Mouse (Mus musculus): ENCODE results near the gene Cox18.
"Not testable (repeated sequence)": the region's sequence is repeated elsewhere in the genome, so short reads cannot be mapped to it uniquely, and the experiment has no call there.

Gene Cox18

DNA sequence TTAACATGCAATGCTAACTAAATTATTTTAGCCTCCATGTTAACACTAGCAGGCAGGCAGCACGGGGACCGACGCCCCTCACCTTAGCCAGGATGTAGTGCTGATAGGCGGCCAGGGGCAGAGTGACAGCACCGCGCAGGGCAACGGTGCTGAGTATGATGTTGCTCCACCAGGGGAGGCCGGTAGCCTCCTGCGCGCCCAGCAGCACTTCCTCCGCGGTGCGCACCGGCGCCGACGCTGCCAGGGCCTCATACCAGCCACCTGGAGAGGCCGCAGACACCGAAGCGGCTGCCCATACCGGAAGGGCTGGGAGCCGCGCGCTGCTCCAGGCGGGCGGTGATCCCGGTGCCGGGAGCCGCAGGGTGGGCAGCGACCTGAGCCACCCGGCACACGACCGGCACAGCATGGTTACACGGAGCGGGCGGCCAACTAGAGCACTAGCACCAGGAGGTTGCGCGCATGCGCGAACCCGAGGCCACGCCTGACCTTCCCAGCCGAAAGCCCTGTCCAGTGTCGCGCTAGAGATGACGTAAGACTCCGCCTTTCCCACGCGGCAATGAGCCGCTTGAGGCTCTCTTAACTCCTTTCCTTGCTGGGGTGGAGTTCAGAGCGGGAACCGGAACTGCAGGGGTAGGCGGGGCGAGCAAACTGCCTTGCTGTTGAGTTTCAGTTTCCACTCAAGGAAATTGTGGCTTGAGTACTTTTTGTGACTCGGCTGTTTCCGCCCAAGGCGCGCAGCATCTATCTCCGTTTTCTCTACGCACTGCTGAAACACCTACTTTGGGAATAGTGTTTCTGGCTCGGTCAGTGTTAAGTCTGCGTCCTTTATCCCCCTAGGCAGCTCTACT, at the start of gene Cox18:
Gene Cox18 (minus strand): TSS at position 468 of the 848 bp plus-strand sequence.
- DNase-seq (ENCODE audit: low spot score in 2 of 2) = peak; percentile 95 to 100

DNA sequence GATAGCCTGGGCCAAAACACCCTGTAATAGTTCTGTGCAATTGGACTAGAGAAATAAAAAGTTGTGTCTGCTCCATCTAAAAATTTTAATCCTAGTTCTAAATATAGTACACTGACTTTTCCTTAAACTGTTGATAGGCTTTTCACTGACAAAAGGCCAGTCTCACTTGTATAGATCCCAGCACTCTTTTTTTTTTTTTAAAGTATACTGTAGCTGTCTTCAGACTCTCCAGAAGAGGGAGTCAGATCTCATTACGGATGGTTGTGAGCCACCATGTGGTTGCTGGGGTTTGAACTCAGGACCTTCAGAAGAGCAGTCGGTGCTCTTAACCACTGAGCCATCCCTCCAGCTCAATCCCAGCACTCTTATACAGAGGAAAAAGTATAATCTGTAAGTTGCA, 38.4 kb upstream of the Cox18 start:
- DNase-seq (ENCODE audit: low spot score in 2 of 2) = not testable (repeated sequence)

DNA sequence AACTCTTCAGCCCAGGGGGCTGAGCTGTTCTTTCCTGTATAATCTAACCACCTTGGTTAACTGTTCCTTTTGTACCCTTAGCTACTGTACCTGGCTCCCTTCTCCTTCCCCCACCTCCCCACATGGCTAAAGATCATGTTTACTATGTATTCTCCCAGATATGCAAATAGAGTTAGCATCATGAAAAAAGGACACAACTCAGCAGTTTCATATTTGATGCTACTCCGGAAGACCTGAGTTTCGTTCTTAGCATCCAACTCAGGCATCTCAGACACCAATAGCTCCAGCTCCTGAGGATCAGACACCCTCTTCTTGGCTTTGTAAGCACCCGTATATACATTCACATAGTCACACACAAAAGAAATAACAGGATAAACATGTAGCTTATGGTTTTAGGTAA, 33.2 kb upstream of the Cox18 start:
- DNase-seq (ENCODE audit: low spot score in 2 of 2) = no peak

DNA sequence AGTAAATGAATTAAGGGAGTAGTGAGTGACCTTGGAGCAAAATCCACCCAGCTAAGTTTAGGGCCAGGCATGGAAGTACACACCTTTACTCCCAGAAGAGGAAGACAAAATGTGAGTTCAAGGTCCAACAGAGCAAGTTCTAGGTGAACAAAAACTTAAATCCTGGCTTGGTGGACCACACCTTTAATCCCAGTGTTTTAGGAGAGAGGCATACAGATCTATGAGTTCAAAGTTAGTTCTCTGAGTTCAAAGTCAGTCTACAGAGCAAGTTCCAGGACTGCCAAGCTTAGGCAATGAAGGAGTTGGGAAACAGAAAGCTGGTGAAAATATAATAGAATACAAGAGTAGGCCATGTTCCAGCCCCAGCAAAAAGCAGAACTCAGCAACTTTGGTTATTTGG, 23.7 kb upstream of the Cox18 start:
- DNase-seq (ENCODE audit: low spot score in 2 of 2) = no peak

DNA sequence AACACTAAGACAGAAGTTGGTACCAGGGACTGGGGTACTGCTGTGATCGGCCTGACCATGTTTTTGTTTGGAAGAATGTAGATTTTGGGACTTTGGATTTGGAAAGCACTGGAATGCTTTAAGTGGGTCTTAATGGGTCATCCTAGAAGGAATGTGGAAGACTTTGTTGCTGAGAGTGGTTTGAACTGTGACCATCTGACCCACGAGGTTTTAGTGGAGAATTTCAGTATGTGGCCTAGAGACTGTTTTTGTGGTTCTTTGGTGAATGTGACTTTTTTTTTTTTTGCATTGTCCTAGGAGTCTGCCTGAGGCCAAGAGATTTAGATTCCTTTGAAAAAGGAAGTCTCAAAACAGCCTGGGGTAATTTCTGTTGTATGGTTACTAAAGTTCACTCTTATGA, 23.2 kb upstream of the Cox18 start:
- no peak for DNase-seq (ENCODE audit: low spot score in 2 of 2)

DNA sequence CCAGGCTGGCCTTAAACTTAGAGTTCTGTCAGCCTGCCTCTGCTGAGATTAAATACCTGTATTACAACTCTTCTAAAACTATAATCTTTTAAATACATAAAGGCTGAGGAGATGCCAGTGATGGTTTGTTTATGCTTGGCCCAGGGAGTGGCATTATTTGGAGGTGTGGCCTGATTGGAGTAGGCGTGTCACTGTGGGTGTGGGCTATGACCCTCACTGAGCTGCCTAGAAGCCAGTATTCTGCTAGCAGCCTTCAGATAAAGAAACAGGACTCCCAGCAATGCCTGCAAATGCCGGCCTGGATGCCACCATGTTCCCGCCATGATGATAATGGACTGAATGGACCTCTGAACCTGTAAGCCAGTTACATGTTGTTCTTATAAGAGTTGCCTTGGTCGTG, 22.8 kb upstream of the Cox18 start:
- DNase-seq (ENCODE audit: low spot score in 2 of 2) = no peak

DNA sequence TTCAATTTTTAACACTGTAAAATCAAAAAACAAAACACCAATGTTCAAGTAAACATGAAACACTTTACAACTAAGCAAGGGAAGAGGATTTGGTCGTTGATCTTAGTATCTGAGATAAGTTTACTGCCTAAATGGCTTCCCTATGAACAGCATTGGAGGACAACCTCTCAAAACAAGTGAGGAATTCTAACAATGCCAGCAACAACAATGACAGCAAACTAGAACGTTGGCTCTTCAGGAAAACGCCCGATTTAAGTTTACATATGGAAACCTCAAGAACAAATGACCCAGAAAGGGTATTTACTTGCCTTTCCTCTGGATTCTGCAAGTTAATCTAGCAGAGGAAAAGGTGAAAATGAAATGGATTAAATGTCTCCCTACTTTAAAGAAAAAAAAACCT, 21.6 kb upstream of the Cox18 start:
- DNase-seq (ENCODE audit: low spot score in 2 of 2) = no peak

DNA sequence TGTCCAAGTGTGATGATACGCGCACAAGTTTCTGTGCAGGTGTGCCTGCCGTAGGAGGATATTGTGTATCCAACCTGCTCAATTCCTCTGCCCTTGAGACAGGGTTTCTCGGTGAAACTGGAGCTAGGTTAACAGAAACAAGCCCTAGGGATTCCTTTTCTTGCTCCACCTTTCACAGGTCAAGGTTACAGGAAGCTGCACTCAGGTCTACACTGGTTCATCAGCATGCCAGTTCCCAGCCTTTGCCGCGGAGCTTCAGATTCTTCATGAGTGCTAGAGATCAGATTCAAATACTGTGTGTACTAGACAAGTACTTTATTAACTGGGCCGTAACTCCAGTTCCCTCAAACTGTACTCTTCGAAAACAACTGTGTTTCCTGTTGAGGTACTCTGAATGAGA, 11.4 kb upstream of the Cox18 start:
- DNase-seq (ENCODE audit: low spot score in 2 of 2) = no peak

DNA sequence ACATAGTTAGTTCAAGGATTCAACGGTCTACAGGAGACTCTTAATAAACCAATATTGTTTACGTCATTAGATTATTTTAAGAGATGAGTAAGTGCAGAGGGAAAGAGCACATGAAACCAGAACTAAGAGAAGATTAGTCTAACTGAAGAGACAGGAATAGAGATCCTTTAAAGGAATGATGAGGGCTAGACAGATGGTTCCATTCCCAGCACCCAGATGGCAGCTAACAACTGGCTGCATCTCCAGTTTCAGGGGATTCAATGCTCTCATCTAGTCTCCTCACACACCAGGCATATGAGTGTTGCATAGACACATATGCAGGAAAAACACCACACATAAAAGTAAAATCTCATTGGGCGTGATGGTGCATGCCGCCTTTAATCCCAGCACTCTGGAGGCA, 9.5 kb upstream of the Cox18 start:
- DNase-seq (ENCODE audit: low spot score in 2 of 2) = no peak

DNA sequence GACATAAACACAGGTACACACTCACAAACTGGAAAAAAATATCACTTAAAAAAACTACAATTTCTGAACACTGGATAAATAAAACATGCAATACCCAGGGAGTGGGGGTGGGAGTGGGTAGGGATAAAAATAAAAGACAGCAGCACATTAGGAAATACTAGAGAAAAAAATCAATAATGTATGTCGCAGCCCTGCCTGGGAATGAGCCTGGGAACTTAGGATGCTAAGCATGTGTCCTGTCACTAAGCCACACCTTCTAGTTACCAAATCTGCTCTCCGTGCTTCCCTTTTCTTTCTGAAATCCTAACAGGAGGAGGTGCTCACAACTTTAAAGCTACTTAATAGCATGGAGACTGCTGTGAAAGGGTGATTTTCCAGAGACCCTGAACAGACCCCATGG, 6.0 kb upstream of the Cox18 start:
- DNase-seq (ENCODE audit: low spot score in 2 of 2) = no peak

DNA sequence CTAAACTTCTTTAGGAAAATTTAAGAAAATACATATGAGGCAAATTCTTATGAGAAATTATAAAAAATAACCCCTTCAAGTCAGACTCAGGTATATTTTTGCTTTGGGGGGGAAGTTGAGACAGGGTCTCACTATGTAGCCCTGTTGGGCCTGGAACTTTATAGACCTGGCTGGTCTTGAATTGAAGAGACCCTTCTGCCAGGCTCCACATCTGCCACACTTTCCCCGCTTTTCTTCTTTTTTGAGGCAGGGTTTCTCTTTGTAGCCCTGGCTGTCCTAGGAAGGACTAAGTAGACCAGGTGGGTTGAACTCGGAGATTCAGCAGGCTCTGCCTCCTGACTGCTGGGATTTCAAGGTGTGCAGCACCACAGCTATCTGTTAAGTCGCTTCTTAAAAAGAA, 2.9 kb upstream of the Cox18 start:
- DNase-seq (ENCODE audit: low spot score in 2 of 2) = no peak

DNA sequence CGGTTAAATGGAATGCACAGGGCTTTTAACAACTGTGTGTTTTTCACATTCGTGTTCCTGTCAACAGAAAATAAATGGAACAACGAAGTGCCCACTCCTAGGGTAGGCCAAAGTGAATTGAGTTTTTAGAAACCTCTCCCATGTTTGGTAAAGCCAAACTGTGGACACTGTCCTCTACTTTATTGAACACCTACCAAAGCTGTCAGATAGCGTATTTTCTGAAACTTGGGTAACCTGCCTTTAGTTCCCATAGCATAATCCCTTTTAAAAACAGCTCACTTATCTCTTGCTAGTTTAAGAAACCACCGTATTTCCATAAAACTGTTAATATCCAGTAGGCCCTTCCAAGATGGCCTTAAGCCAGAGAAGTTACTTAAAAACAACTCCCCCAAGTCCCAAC, 929 bp upstream of the Cox18 start:
- no peak for DNase-seq (ENCODE audit: low spot score in 2 of 2)

DNA sequence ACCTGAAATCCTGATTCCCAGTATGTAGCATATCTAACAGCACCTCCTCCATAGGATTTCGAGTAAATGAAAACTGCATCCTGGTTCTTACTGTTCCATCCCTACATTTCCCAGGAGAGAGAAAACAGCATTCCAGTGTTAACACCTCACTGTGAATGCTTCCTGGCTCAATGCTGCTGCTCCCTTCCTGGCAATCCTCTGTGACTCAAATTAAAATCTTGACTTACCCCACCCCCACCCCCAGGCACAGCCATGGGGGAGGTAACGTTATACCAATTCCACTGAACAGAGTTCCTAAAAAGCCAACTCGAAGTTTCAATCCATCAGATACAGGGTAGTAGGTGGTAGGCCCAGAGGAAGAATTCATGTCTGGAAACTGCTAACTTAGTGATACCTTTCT, 864 bp downstream of the Cox18 start:
- no peak for DNase-seq (ENCODE audit: low spot score in 2 of 2)

DNA sequence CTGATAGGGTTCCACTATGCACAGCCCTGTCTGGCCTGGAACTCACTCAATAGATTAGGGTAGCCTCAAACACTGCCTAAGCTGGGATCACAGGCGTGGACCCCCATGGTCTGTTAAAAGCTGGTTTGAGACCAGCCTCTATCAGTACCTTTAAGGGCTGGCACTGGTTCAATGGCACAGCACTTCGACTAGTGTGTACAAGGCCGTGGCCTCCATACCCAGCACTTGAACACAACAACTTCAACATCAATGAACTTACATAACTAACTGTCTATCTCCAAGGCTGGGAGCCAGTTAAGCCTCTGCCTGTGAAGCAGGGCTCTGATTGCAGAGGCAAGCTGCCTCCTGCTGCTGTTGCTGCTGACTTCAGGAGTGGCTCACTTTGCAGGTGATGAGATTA, 6.0 kb downstream of the Cox18 start:
- DNase-seq (ENCODE audit: low spot score in 2 of 2) = no peak

DNA sequence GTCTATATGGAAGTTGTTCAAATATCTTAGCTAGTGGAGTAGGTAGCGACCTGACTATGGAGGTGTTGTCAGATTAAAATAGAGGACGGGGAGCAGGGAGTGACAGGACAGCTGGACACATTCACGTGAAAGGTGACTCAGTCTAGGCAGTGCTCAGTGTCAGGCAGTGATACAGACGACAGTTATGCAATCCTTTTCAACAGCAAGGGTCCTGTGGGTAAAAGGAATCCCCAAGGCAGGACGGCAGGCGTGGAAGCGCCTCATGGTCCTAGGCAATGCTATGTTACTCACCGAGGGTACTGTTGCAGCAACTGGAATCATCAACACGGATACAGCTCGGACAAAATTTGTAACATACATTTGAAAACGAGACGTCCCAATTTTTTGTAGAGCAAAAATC, 6.6 kb downstream of the Cox18 start:
- no peak for DNase-seq (ENCODE audit: low spot score in 2 of 2)

DNA sequence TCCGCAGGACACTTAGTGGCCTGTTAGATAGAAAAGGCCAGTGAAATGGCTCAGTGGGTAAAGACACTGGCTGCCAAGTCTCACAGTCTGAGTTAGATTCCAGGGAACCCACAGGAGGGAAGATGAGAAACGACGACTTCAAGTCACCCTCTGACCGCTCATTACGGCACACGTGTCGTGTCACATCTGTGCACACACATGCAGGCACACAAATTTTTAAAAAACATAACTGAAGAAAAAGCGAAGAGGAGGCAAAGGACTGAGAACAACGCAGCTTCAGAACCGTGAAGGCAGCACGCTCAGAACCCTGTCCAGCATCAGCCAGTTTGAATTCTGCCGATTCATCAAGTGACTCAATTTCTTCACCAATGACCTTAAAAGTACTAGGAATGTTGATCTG, 10.4 kb downstream of the Cox18 start:
- no peak for DNase-seq (ENCODE audit: low spot score in 2 of 2)

DNA sequence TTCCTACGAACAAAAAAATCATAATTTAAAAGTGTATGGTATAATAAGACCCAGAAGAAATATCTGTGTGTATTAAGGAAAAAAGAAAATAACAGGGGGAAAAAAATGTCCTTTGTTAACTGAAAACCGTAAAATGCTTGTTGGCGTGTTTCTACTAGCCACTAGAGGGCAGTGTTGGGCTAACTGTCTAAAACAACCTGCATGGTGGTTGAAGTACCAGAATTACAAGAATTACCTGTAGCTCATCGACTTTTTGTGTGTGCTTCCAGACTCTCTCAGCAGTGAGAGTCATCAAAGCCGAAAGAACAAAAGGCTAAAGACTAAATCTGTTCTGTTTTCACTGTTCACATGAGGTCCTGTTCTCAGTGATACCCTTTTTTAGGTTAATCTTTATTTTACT, 20.6 kb downstream of the Cox18 start:
- DNase-seq (ENCODE audit: low spot score in 2 of 2) = no peak

DNA sequence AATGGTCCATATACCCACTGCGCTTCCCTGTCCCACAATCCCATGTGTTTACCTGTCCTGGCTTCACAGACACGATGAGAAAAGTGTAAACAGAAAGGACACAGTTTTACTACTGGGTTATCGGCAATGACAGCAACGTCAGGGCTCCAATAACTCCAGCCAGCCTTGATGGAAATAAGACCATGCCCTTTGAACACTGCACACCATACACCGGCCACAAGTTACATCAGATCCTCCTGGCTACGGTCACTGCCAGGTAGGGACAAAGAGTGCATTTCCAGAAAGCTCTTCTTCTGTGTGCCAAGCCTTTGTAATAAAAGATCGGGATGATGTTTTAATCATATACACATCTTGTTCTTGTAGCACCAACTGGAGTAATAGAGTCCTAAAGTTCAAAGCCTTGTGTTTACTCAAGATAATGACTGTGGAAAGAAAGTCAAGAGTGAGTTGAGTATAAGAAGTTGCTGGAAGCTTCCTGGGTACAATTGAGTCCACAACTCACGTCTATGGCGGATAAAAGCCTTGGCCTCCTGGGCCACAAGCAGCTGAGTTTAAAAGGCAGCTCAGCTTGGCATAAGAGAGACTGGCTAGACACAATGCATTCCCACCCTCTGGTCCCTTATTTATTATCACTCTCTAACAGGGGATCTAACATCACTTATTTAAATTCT, 21.2 kb downstream of the Cox18 start:
- DNase-seq (ENCODE audit: low spot score in 2 of 2) = no peak

DNA sequence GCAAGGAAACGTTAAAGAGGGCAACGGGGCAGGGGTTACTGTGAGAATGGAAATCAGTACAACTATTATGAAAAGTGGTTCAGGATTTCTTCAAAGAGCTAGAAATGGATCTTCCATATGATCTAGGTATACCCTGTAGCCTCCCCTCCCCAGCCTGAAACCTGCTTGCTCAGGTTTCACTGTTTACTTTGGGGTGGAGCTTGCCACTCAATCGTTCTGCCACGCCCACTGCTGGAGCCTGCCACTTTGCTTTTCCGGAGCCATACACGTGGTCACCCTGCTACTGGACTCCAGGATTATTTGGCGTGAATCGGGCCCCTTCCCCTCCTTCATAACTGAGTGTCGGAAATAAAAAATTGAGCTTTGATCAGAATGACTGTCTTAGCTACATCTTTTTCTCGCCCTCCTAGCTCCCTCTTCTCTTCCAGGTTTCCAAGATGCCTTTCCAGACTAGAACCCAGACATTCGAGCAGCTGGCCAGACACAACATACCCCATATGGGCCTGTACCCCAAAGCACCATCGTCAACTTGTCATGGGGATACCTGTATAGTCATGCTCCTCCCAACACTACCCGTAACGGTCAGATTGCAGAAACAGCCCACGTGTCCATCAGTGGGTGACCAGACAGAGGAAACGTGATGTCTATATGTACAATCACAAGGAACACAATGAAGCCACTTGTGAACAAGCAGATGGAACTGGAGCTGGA, 23.7 kb downstream of the Cox18 start:
- DNase-seq (ENCODE audit: low spot score in 2 of 2) = no peak

DNA sequence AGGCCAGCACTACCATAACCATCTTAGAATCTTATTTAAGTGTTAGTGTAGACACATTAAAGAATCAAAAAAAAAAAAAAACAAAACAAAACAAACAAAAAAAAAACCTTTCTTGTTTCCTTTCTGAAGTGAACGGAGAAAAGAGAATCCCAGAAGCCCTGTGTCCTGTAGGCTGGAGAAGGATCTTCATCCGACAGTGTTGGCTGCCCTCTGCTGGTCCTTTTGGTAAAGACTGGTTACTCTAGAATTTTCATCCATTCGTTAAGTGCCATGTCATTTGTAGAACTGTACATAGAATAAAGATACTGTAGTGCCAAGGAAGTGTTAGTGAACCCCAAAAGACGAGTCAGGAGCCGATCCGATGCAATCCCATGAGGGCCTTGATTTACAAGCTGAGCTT, 29.0 kb downstream of the Cox18 start:
- peak; percentile 22 to 34 for DNase-seq (ENCODE audit: low spot score in 2 of 2)

DNA sequence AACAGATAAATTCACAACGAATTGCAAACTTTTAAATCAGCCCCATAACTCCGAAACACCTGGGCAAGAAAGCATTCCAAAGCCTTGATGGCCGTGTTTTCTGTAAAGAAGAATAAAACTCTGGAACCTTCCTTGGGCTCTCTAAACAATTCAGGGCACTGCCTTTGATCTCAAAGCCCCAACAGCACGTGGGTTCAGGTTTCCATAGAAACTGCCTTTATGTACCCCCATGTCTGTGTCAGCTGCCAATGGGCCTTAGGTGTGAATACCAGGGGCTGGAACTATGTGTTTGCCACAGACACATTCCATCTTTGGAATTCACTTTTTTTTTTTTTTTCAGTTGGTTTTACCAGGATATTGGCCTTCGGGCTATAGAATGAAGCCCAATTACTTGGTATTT, 41.0 kb downstream of the Cox18 start:
- no peak for DNase-seq (ENCODE audit: low spot score in 2 of 2)

DNA sequence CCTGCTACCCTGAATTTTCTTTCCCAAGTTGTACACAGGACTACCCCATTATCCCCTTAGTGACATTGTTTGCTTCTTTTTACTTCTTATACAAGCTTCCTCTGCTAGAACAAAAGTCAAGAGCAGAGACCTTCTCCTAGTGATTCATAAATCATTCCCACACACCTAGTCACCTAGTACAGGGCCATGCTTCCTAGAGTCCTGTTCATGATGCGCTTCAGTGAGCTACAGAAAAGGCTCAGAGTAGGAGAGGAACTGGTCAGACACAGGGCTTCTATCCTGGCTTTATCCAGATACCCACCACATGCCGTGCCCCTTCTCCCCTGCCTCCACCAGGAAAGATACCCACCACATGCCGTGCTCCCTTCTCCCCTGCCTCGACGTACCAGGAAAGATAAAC, 44.7 kb downstream of the Cox18 start:
- DNase-seq (ENCODE audit: low spot score in 2 of 2) = no peak

DNA sequence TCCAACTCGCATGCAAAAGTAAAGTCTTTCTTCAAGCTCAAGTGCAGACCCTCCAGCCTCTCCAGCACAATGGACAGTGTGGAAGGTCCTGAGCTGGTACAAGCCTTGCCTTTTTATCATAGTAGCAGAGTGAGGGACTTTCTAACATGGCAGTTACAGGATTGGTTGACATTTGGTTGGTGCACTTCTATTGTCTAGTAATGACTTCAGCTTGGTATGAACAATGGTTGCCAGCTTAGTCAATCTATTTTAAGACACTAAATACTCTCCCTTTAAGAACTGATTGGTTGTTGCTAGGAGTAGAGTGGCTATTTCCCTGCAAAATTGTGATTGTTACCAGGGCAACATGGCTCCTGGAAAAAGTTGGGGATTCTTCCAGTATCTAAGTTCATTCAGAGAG, 45.7 kb downstream of the Cox18 start:
- DNase-seq (ENCODE audit: low spot score in 2 of 2) = no peak

Measured in urinary bladder, adult 18-20 months (tissue).